ENCODE assay signal across 14 mouse cellular contexts in the genomic region with DNA sequence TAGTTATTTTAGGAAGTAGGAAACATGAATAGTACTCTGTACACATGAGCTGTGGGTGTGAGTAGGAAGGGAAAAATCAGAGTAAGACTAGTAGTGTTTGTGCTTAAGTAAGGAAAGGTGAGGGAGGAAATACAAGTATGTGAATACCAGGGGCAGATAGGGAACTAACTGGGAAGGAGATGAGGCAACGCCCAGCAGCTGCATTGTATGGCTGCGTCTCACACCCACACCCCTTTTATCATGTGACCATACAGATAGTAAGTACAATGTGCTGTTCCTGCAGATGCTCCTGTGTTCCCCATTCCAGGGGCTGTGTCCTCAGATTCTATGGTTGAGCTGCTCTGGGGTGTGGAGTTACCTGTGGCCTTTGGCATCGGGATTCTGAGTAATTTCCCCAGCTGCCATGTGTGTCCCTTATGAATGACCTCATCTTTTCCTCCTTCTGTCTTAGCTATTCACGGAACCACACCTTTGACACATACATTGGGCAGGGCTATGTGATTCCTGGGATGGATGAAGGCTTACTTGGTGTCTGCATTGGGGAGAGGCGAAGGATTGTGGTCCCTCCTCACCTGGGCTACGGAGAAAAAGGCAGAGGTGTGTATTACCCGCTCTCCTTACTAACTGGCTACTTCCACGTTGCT. TPM values are rescaled to one million over a fixed set of nuclear protein-coding genes. Genes with fewer than 3 reads are reported as not detected.
DNase-seq lines count a peak whose midpoint lies in the region; ATAC-seq and TF ChIP-seq lines count a peak whose summit lies in the region.
"Had no signal": no experiment of that assay in that cellular context is flagged by ENCODE, and none has a peak within 500 bp of the region (broad histone marks: within the 10 kb centered on the region; RNA-seq: fewer than 3 reads in every experiment).

No protein-coding gene starts in this region.

- H3K27me3 ChIP-seq in intestine, embryonic 15.5 days (replicated peaks): no peaks in the 10 kb centered on the region
- no peaks in the 10 kb centered on the region for H3K27me3 ChIP-seq in liver, embryonic 14.5 days (ENCODE audit: control insufficient read depth, insufficient read depth, low read length)
- H3K27me3 ChIP-seq: forebrain, embryonic 12.5 days; limb, embryonic 15.5 days; neural tube, embryonic 13.5 days had no signal

- no peak overlapping the region for H3K4me3 ChIP-seq in intestine, embryonic 15.5 days (replicated peaks)
- H3K4me3 ChIP-seq in liver, embryonic 14.5 days (ENCODE audit: insufficient read depth in 1 of 2, low read depth in 2 of 2, low read length in 2 of 2): no peak overlapping the region
- H3K4me3 ChIP-seq: forebrain, embryonic 12.5 days; limb, embryonic 15.5 days; neural tube, embryonic 13.5 days had no signal

- ATAC-seq in intestine, embryonic 15.5 days: peak; percentile 85
- ATAC-seq in liver, embryonic 14.5 days (ENCODE audit: insufficient read depth): peak; percentile 65; the same call in 1 of the 2 replicates
- ATAC-seq: CD4-positive, CD25-positive, alpha-beta regulatory T cell, adult 4 months had no signal

- no peak for TF ChIP-seq CTCF in liver, embryonic 14.5 days (IDR thresholded peaks at IDR 0.05; ENCODE audit: low read depth)

- H3K9ac ChIP-seq in intestine, embryonic 15.5 days: no peak overlapping the region
- no peak overlapping the region for H3K9ac ChIP-seq in liver, embryonic 14.5 days (replicated peaks)
- H3K9ac ChIP-seq: forebrain, embryonic 12.5 days; limb, embryonic 15.5 days; neural tube, embryonic 13.5 days had no signal

- DNase-seq in lung, postnatal 10 days: peak; percentile 14
- DNase-seq in lung, postnatal 14 days: no peak
- DNase-seq in liver, embryonic 14.5 days (ENCODE audit: low read depth in 3 of 3, low spot score in 3 of 3): no peak
- DNase-seq in embryo, embryonic 9.5 days (ENCODE audit: extremely low spot score): no peak
- DNase-seq in adrenal gland, postnatal 25 days: no peak
- DNase-seq in embryo, embryonic 10.5 days (ENCODE audit: low spot score): no peak
- DNase-seq: adrenal gland, postnatal 14 days; cerebellum, postnatal 10 days; thymus, adult 18-20 months had no signal

- TF ChIP-seq EP300 in liver, embryonic 14.5 days (IDR thresholded peaks at IDR 0.05; ENCODE audit: low read depth): no peak

- H3K36me3 ChIP-seq in intestine, embryonic 15.5 days: peaks cover 9% of the 10 kb centered on the region; the same call in 1 of the 2 replicates
- no peaks in the 10 kb centered on the region for H3K36me3 ChIP-seq in liver, embryonic 14.5 days (replicated peaks; ENCODE audit: control insufficient read depth, insufficient read depth, low read depth)
- H3K36me3 ChIP-seq: forebrain, embryonic 12.5 days had no signal

- H3K27ac ChIP-seq in intestine, embryonic 15.5 days: no peak overlapping the region
- H3K27ac ChIP-seq in liver, embryonic 14.5 days: no peak overlapping the region
- H3K27ac ChIP-seq: forebrain, embryonic 12.5 days; limb, embryonic 15.5 days; neural tube, embryonic 13.5 days had no signal

- H3K9me3 ChIP-seq in intestine, embryonic 15.5 days: no peaks in the 10 kb centered on the region
- H3K9me3 ChIP-seq in liver, embryonic 14.5 days (ENCODE audit: control insufficient read depth, low read length): no peaks in the 10 kb centered on the region
- H3K9me3 ChIP-seq: forebrain, embryonic 12.5 days; limb, embryonic 15.5 days; neural tube, embryonic 13.5 days had no signal

- no peaks in the 10 kb centered on the region for H3K4me1 ChIP-seq in intestine, embryonic 15.5 days (replicated peaks)
- peaks cover 3 to 5% of the 10 kb centered on the region in 2 experiments; a peak in 3 of 4 replicates for H3K4me1 ChIP-seq in liver, embryonic 14.5 days (replicated peaks; ENCODE audit: control insufficient read depth in 2 of 2, insufficient read depth in 2 of 2, low read length in 1 of 2)
- H3K4me1 ChIP-seq: forebrain, embryonic 12.5 days; limb, embryonic 15.5 days; neural tube, embryonic 13.5 days had no signal

- 86% methylated on average over 8 of the region's 8 CpGs for WGBS in intestine, embryonic 15.5 days
- 66% methylated on average over 8 of the region's 8 CpGs for WGBS in liver, embryonic 14.5 days (ENCODE audit: insufficient replicate concordance)

- H3K4me2 ChIP-seq in intestine, embryonic 15.5 days (replicated peaks): no peak overlapping the region
- no peak overlapping the region for H3K4me2 ChIP-seq in liver, embryonic 14.5 days (ENCODE audit: low read depth)
- H3K4me2 ChIP-seq: forebrain, embryonic 12.5 days; limb, embryonic 15.5 days; neural tube, embryonic 13.5 days had no signal

RNA-seq across cellular contexts. Expression of gene Fkbp9, which starts 28.5 kb away (rescaled TPM):
- polyA plus RNA-seq in intestine, embryonic 15.5 days (2015; fragmentation: Nextera tagmentation; extraction: Ambion mirVana): 106 and 109 TPM in 2 replicates
- polyA plus RNA-seq in liver, embryonic 14.5 days (2012; rRNA removed): 11.4 and 15.3 TPM in 2 replicates
- 19.1 and 20.3 TPM in 2 replicates for polyA plus RNA-seq in liver, embryonic 14.5 days (2014; fragmentation: Nextera tagmentation; extraction: Ambion mirVana)
- 52.4 and 66.4 TPM in 2 replicates for total RNA-seq in adrenal gland, postnatal 25 days (2021)
- polyA plus RNA-seq: CD4-positive, CD25-positive, alpha-beta regulatory T cell, adult 4 months had no signal
